Mouse (Mus musculus) megakaryocyte, adult 5-6 weeks (primary cell): Measurements from ENCODE around the gene Gatb. TPM values are rescaled to one million over a fixed set of nuclear protein-coding genes. Genes with fewer than 3 reads are reported as not detected.
A peak's percentile ranks its signal among the peaks of the same experiment; 100 is the strongest.
"Not testable (repeated sequence)": the region's sequence is repeated elsewhere in the genome, so short reads cannot be mapped to it uniquely, and the experiment has no call there.

ENCODE experiments used
- ATAC-seq: 2 replicates; pipeline ENCODE4 v1.8.0; 2016; ENCODE audit warnings: mild to moderate bottlenecking, inconsistent platforms; ENCODE audit not compliant: poor library complexity, severe bottlenecking
- total RNA-seq, 2 experiments: library from RNA; stranded (forward) in 1 of 2; stranded (reverse) in 1 of 2; fragments of 153-499, 151-499 nt in 1 of 2; fragments of 221-1000, 200-1000 nt in 1 of 2; gene quantifications; 2 replicates each; pipeline versions ENCODE4 v1.2.3 to v1.2.4; 2015 to 2017

Gatb gene
- 4.1 and 9.3 TPM in 2 replicates for total RNA-seq (2015)
- total RNA-seq (2017), result 6.7 and 6.8 TPM in 2 replicates

DNA sequence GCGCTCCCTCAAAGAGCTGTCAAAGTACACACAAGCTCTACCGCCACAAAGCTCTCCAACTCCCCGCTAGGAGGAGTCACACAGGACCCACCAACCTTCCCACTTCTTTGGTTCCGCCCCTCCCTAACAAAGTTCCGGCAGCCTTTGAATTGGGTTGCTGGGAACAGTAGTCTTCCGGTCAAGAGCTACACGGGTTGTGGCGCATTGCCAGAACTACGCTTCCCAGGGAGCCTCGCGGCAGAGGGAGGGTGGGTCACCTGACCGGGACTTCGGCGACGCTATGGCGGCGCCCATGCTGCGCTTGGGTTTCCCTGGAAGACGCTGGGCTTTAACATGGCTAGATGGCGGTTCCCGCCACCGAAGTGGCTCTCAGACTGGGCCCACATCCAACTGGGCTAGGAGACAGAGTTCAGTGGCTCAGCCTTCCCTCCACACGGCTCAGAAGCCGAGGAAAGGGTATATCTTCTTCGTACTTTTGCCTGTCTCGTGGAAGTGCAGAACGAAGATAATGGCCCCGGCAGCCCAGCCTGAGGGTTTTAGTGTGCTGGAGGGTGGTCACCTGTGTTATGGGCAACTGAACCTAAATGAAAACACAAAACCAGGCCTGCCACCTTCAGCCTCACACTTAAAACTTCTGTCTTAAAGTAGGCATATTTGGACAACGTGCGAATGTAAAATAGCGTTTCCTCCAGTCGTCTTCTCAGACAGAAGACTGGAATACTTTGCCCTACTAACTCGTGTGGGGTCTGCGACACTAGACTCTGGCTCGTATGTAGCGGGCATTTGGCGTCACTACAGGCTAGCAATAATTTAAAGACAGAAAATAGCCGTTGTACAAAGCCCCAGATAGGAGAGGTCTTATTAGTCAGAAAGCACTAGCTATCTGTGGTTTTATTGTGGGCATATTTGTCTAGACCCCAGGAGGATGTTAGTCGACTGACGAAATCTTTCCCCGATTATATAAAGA lies at the start of gene Gatb:
Gene Gatb, plus strand, starts transcription at position 256 of the 967 bp plus-strand sequence.
- ATAC-seq, result peak; percentile 99

DNA sequence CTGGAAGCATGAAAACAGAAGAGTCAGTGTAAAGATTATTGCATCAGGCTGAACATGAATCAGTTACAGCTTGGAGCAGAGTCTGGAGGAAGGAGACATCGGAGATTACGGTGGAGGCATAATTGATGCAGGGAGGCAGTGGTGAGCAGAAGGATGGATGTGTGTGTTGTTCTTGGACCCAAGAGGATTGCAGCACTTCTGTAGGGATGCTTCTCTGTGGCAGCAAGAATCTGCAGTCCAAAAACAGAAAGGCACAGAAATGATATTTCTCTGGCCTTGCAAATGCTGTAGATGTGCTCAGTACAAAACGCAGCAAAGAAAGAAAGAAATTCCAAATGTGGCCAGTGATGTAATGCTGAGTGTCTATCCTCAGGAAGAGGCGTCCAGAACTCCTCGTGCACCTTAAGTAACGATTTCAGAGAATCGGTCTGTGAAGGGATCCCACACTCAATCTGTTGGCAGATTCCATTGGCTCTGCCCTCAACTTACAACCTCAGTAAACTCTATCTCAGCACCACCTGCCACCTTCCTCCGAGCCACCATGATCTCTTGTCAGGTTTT lies 43.2 kb upstream of the Gatb start:
- no peak for ATAC-seq

DNA sequence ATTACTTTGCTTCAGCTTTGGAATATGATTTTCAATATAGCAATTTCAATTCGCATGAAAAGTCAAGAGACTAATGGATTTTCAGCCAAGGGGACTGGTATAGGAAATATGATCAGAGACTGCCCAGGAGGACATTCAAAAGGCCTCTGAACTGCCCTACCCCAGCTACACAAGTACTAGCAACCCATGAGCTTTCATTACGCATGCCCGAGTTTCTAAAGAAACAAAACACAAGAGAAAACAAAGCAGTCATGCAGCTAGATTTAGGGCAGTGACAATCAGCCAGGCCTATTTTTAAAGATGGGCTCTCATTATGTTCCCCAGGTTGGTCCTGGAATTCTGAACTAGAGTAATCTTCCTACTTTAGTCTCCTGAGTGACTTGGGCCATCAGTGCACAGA lies 41.5 kb upstream of the Gatb start:
- no peak for ATAC-seq

DNA sequence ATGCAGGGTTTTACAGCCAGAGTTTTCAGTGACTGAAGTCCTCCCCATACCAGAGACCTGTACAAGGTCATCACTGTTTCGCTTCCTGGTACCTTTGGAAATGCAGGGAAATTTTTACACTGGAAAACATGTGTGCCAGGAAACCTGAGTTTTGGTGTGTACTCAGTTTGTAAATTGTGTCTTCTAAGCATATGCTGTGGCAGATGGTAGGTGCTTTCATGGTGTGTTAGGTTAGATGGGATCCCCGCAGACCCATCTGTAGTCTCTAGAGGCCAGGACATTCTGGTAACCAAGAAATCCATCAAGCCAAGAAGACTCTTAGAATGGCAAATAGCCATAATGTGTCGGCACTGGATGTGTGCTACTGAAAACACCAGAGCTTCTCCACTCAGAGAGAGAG lies 38.9 kb upstream of the Gatb start:
- no peak for ATAC-seq

DNA sequence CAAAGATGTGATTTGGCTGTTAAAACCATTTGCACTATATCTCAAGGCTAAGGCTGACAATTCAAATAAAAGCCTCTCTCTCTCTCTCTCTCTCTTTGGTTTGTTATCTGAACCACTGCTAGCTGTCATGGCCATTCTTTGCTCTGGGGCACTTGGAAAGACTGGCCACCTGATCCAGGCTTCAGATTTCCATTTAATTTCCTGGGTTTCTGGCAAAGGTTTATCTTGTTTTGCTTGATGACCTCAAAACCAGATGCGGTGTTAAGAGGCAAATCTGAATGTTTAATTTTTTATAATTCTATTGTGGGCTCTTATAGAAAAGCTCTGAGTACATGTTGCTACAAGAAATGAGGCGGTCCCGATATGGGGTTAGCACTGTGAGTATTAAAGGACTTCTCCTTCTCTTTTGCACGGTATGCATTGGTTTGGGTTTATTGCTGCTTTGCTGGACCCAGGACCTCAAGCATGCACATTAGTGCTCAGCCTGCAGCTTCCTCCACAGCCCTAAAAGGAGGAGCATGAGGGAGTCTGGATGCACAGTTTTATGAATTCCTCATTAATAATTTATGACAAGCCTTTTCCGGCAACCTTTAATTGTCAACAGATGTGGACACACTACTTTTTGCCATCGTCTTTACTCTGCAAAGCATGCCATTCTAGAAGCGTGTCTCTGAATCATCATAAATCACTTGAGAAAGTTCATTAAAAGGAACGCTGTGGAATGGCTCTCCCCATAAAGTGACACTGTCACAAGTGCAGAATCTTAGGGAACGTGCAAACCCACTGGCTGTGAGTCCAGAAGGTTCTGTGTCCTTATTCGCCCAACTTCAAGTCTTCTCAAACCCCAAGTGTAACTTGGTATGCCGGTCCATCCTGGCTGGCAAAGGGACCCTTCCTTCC lies 38.0 kb upstream of the Gatb start:
- no peak for ATAC-seq

DNA sequence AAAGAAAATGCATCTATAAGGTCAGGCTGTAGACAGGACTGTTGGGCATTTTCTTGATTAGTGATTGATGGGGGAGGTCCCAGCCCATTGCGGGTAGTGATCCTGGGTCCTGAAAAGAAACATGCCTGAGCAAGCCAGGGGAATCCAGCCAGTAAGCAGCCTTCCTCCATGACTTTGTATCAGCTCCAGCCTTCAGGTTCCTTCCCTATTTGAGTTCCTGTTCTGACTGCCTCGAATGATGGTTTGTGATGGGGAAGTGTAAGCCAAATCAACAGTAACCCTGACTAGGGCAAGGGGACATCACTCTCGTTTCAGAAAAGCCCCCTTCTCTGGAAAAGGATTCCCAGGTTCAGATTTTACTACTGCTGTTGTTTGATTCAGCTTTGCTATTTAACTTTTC lies 31.2 kb upstream of the Gatb start:
- peak; percentile 49; the same call in 1 of the 2 replicates for ATAC-seq

DNA sequence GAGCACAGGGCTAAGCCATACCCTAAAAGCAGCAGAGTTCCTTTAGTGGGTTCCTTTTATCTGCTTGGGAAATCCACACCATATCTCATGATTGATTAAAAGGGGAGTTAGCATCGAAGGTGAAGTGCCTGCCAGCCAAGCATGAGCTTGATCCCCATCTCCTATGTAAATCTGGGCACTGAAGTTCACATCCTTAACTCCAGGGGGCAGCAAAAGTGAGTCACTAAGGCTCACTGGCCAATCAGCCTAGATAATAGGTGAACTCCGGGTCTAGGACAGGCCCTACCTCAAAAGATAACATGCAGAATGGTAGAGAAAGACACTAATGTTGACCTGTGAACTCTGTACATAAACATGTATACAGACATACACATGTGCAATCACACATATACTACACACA lies 30.3 kb upstream of the Gatb start:
- ATAC-seq, result no peak

DNA sequence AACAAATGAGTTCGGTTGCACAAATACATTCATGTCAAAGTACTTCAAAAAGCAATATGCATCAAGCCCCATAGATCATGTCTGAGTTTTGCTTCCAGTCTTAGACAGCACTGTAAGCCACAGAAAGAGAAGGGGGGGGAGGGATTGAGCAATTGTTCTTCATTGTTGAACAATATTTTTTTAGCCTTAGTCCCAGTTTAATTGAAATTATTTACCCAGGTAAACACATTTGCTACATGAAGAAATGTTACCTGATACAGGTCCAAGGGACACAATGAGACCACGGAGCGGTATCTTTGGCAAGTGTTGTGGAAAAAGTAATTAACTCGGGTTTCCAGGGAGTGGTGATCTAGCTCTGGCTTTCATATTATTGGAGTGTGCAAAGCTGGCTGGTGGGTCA lies 23.6 kb upstream of the Gatb start:
- ATAC-seq, result no peak

DNA sequence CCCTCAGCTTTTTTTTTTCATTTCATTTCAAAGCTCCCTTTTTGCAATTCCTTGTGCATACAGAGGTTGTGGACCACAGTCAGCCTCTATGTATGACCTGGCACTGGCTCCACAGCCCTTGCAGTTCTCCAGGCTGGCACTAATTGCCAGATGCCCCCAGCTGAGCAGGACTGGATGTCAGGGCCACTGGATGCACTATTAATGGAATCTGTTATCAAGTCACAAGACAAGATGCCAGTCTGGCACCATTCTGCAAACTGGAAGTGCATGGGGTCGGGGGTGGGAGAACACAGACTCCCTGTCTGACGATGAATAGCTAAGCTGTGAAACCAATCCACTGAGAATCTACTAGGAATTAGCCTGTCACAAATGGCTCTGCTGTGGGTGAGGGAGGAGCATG lies 22.6 kb upstream of the Gatb start:
- no peak for ATAC-seq

DNA sequence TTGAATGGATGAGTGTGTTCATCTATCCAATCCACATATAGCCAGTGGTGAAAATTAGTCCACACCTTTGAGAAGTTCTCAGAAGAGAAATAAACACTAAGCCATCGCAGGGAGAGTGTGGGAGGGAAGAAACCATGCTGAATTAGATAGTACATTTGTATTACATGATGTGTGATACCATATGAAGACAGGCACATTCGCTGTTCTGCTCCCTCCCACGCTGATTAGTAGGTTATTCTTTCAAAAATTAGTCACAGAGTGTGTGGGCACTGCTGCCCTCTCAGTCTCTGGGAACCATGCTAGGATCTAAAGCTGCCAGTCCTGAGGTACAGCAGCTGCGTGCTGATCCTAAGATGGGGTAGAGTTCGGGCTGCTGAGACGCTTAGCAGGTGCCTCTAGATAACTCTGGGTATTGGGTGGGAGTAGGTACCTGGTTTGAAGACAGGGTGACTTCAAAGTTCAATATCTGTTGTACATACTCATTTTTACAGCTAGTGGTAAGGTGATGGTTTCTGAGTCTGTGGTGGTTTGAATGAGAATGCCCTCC lies 20.1 kb upstream of the Gatb start:
- no peak for ATAC-seq

DNA sequence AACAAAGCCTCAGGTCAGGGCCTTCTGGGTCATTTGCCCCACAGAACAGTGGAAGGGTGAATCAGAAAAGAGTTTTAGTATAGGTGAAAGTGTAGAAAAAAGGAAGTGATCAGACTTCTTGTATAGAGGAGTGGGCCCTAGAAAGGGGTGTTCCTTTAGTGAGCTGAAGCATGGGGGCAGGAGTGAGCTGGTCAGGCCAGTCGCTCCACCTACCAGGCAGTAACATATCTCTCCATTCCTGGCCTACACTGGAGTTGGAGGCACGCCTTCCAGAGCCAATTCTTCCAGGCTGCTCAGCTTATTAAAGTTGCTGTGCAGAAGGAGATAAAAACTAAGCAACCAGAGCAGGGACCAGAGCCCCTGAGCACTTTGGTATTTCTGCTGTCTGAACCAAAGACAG lies 9.3 kb upstream of the Gatb start:
- no peak for ATAC-seq

DNA sequence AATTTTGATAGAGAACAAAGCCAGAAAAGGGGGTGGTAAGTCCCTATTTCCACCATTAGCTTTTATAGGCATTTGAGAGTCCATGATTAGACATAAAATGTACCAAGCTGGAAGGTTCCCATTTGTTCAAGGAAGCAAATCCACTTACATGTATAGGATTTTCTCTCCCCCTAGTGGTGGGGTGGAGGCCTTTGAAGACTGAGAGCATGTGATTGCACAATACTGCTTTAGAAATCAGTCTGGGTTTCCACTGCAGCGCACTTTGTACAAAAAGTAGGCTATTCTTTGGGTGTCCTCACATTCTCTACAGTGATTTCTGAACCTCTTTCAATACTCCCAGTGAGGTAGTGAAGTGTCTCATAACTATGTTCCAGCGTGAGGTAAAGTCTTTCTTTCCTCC lies 2.6 kb upstream of the Gatb start:
- ATAC-seq, result peak; percentile 45

DNA sequence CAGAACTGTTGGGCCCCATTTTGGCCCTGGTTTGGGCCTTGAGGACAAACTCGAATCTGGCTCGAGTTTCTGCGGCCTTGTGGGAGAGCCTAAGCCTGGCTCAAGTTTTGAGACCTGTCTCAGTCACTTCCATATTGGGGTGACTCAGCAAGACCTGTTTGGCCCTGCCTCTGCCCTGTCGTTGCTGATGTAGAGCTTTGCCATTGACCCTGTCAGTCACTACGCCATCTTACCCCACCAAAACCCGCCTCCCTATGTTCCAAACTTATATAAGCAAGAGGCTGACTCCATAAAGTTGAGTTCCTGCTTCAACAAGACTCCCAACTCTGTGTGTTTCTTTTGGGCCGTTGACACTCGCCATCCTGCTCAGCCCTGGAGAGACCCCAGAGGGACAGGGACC lies 1.4 kb upstream of the Gatb start:
- not testable (repeated sequence) for ATAC-seq

DNA sequence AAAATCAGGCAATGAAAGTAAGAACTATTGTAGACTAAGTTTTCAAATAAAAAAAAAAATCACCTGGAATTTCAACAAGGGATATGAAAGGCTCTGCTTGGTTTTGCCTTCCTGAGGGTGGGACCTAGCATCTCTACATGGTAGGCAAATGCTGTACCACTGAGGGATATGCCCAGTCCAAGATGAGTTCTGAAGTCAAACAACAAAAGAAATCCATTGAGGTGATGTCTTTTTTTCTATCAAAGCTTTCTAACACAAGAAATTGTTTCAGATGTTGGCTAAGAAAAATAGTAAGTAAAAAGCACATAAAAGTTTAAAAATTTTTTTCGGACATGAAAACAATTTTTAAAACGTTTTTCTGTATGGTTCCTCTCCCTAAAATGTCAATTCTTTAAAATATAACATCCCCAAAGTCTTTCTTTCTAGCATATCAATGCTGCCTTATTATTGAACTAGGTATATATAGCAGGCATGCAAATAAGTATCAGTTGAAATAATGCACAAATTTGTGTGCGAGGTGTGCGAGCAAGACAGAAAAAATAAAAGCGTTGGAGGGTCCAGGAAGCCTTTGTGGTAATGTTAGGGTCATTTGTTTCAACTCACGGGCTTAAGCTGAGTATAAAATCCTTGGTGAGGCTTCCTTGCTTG lies 579 bp upstream of the Gatb start:
- peak; percentile 8; the same call in 1 of the 2 replicates for ATAC-seq

DNA sequence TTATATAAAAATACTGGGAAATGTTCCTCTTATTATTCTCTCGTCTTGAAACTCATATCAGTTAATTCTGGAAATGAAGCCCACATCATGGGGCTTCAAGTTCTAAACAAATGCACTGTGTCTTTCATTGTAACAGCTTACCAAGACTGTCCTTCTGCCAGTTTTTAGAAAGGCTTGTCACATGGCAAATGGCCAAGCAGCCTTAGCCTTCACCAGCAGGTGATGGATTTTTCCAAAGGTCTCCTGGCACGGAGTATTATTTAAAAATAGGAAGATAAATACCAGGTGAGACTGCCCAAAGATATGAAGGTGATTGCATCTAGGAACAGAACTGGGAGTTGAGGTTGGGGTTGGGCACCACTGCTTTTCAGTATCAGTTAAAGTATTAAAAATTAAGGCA lies 8.8 kb downstream of the Gatb start:
- ATAC-seq, result no peak

DNA sequence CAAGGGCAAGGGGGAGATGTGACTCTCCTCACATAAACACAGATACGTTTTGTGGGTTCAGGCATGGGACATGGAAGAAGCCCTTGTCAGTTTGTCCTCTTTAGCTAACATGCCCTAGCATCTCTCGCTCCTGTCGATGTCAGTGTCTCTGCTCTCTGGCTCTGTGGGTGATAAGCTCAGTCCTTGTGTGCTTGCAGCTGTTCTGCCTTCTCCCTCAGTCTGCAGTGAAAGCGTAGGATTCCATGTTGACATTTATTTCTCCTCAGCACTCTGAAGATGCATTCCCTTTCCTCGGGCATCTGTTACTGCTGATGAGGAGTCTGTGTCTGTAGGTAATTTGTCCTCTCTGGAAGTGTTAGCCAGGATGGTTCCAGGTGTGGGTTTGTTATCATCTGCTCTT lies 9.3 kb downstream of the Gatb start:
- no peak for ATAC-seq

DNA sequence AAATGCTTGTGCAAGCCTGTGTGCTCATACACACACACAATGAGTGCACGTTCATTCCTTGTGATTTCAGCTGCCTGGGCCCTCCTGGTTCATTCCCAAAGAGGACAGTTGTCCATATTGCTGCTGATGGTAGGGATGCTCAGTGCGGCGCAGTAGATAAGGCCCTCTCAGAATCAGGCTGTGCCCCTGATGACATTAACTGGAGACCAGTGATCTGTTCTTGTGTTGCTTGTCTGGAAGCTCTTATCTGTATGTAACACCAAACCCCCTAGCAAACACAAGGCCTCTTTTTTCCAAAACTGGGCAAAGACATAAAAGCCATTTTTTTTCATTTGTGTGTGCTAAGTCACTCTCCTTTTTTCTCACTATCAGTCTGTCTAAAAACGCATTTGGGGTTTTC lies 11.0 kb downstream of the Gatb start:
- ATAC-seq, result no peak

DNA sequence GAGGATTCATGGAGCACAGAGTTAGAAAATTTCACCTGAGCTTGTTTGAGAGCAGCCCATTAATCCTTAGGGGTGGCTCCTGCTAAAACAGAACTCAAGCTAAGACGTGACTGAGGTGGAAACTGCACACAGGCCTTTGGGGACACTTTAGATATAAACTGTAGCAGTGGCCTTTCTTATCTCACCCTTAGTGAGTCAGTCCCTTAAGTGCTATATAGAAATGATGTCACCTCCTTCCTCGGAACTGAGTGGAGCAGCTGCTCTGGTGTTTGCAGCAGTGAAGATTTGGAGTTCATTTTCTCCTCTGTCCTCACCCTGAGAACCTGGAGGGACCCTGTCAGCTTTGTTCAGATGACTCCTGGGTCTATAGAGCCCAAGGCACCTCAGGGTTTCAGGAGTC lies 14.8 kb downstream of the Gatb start:
- no peak for ATAC-seq

DNA sequence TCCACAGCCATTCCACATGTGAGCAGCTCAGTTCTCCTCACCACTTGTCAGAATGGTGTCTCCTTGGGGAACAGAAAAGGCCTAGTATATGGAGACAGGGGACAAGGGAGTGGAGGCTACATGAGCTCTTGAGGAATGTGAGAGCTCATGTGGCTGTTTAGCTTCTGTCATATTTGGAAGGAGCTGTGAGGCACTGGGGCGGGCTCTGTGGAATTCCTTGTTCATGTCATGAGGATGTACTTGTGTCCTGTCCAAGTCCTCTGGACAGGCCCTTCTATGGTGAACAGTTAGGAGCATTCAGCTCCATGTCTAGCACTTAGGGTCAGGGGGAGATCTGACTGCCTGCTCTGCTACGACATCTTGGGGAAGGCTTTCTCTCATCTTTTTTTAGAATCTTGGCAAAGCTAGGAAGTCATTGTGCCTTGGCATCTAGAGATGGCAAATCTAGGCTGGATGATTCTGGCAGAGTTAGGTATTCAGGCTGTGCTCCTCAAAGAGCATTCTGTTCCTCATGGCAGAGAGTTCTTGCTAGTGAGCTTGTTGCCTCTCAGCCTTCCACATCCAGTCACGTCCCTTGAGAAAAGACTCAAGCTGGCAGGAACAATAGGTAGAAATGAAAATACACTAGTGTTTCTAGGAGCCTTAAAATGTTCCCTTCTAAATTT lies 16.3 kb downstream of the Gatb start:
- ATAC-seq, result no peak

DNA sequence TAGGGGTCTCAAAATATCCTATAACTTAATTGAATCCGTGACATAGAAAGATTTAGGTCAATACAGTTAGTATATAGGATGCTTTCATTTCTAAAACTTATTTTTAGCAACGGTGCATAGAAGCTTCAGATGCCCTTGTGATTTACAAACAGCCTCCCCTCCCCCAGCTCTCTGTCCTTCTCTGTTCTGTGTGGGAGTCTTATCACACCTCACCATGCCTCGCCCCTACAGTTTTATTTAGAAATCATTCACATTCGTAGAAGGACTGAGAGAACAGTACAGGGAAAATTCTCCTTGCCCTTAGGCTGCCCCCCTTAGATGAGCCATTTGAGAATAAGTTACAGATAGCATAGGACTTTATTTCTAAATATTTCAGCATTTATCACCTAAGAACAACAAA lies 18.1 kb downstream of the Gatb start:
- no peak for ATAC-seq
